Mouse (Mus musculus): Measurements from ENCODE around the gene Zfp784.

DNA sequence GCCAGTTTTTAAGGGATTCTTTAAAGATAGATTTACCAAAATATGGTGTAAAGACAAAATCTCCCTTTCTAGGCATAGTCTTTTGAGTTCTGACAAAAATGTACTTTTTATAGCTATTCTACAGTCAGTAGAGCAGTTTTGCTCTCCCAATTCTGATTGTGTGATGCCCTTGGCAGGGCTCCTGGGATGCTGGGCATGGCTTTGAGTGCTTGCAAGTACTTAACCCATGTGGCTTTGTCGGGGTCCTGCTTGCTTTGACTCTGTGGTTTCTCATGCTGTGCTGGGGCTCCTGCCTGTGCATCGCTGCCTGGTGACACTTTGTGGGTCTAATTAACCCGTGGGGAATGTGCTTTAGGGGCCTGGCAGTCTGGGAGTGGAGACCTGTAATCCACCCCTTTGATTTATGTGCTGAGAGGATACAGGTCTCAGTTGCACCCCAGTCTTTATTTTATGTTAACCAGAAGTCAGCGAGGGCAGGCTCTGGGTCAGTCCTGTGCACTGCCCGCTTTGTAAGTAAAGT lies 48.7 kb upstream of the Zfp784 start:
- TF ChIP-seq POLR2A (IDR thresholded peaks at IDR 0.05; ENCODE audit: low read depth, low read length) (no peak), CTCF (IDR thresholded peaks at IDR 0.05; ENCODE audit: extremely low read depth, insufficient read length, insufficient replicate concordance, low read depth, low read length) (no peak)
